Comparison of ENCODE assay signal across 21 mouse cellular contexts in the genomic region with DNA sequence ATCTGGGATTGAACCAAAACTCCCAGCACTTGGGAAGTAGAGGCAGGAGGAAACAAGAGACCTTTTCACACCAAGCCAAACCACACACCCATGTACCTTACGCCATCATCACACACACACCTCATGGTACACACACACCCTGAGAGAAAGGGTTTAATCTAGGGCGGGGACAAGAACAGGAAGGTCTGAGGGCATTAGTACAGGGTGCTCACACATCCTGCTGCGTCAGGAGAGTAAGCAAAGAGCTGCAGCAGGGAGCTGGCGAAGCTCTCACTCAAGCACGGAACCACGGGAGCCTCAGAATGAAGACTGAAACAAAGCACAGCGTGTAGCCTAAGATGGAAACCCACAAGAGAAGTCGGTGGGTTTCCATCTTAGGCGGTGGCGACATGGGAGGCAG. TPM values are rescaled to one million over a fixed set of nuclear protein-coding genes. Genes with fewer than 3 reads are reported as not detected.
DNase-seq lines count a peak whose midpoint lies in the region; ATAC-seq and TF ChIP-seq lines count a peak whose summit lies in the region.
"Had no signal": no experiment of that assay in that cellular context is flagged by ENCODE, and none has a peak within 500 bp of the region (broad histone marks: within the 10 kb centered on the region; RNA-seq: fewer than 3 reads in every experiment).

No protein-coding gene starts in this region.

- no peak overlapping the region for H3K27ac ChIP-seq in embryonic facial prominence, embryonic 13.5 days
- H3K27ac ChIP-seq in embryonic facial prominence, embryonic 10.5 days (replicated peaks), result no peak overlapping the region
- H3K27ac ChIP-seq in ES-Bruce4 (ENCODE audit: insufficient read depth, low read length), result 0 out of 2 replicates have a peak overlapping the region, but pooled peaks have one; percentile 2
- peak overlapping the region; percentile 40 for H3K27ac ChIP-seq in stomach, embryonic 16.5 days (ENCODE audit: low read length)
- H3K27ac ChIP-seq: forebrain, embryonic 13.5 days; forebrain, embryonic 15.5 days had no signal

- peak overlapping the region; percentile 11; the same call in 1 of the 2 replicates for H3K9ac ChIP-seq in embryonic facial prominence, embryonic 13.5 days
- no peak overlapping the region for H3K9ac ChIP-seq in ES-Bruce4 (ENCODE audit: low read depth, poor library complexity, severe bottlenecking)
- H3K9ac ChIP-seq in stomach, embryonic 16.5 days (ENCODE audit: low read length), result no peak overlapping the region
- H3K9ac ChIP-seq: forebrain, embryonic 13.5 days; forebrain, embryonic 15.5 days; forebrain, postnatal 0 days had no signal

- H3K36me3 ChIP-seq in embryonic facial prominence, embryonic 13.5 days, result peaks cover 99% of the 10 kb centered on the region
- peaks cover 100% of the 10 kb centered on the region for H3K36me3 ChIP-seq in embryonic facial prominence, embryonic 10.5 days (replicated peaks)
- H3K36me3 ChIP-seq in ES-Bruce4 (ENCODE audit: control insufficient read depth, insufficient read depth, low read length, poor library complexity, severe bottlenecking), result peaks cover 83% of the 10 kb centered on the region
- H3K36me3 ChIP-seq in stomach, embryonic 16.5 days (ENCODE audit: control insufficient read depth, insufficient read depth, low read length), result peaks cover 47% of the 10 kb centered on the region

- H3K4me2 ChIP-seq in embryonic facial prominence, embryonic 13.5 days, result no peak overlapping the region
- no peak overlapping the region for H3K4me2 ChIP-seq in stomach, embryonic 16.5 days (ENCODE audit: low read depth, low read length)
- H3K4me2 ChIP-seq: forebrain, embryonic 13.5 days; forebrain, embryonic 15.5 days had no signal

- no peak for DNase-seq in embryonic facial prominence, embryonic 10.5 days (ENCODE audit: low spot score)
- no peak for DNase-seq in embryo, embryonic 10.5 days (ENCODE audit: low spot score)
- DNase-seq: adrenal gland, adult 2 months; adrenal gland, postnatal 10 days; adrenal gland, postnatal 25 days; B cell, adult 2 months; cerebellum, adult 11 months; cerebellum, adult 18-20 months; cerebellum, adult 8-10 months; cerebellum, adult 9-11 months; cerebellum, postnatal 14 days; cerebellum, postnatal 36 days; forebrain, postnatal 0 days had no signal

- TF ChIP-seq POLR2A in ES-Bruce4 (IDR thresholded peaks at IDR 0.05; ENCODE audit: insufficient read depth, low read length), result no peak

- no peak overlapping the region for H3K4me3 ChIP-seq in embryonic facial prominence, embryonic 13.5 days
- H3K4me3 ChIP-seq in embryonic facial prominence, embryonic 10.5 days, result no peak overlapping the region
- H3K4me3 ChIP-seq in ES-Bruce4 (ENCODE audit: low read depth, low read length), result no peak overlapping the region
- H3K4me3 ChIP-seq in stomach, embryonic 16.5 days (replicated peaks; ENCODE audit: low read length), result no peak overlapping the region
- H3K4me3 ChIP-seq: forebrain, embryonic 13.5 days; forebrain, embryonic 15.5 days had no signal

- no peak for TF ChIP-seq CTCF in ES-Bruce4 (IDR thresholded peaks at IDR 0.05; ENCODE audit: low read depth, low read length)

- no peaks in the 10 kb centered on the region for H3K9me3 ChIP-seq in embryonic facial prominence, embryonic 13.5 days
- H3K9me3 ChIP-seq in embryonic facial prominence, embryonic 10.5 days, result no peaks in the 10 kb centered on the region
- no peaks in the 10 kb centered on the region for H3K9me3 ChIP-seq in ES-Bruce4 (replicated peaks; ENCODE audit: control insufficient read depth, insufficient read depth, low read length, poor library complexity, severe bottlenecking)
- no peaks in the 10 kb centered on the region for H3K9me3 ChIP-seq in stomach, embryonic 16.5 days (replicated peaks; ENCODE audit: control insufficient read depth, low read length)
- H3K9me3 ChIP-seq: forebrain, embryonic 13.5 days; forebrain, embryonic 15.5 days had no signal

- ATAC-seq in embryonic facial prominence, embryonic 13.5 days (ENCODE audit: insufficient number of reproducible peaks, insufficient read depth, low FRiP score, low TSS enrichment, low read depth), result no peak
- peak; percentile 65; the same call in 1 of the 2 replicates for ATAC-seq in stomach, embryonic 16.5 days (ENCODE audit: insufficient read depth, low FRiP score)
- no peak for ATAC-seq in frontal cortex, adult (ENCODE audit: low TSS enrichment)
- ATAC-seq: CD4-positive, CD25-positive, alpha-beta regulatory T cell, adult 4 months; forebrain, embryonic 13.5 days; forebrain, embryonic 15.5 days; forebrain, postnatal 0 days had no signal

- 90% methylated on average over 10 of the region's 10 CpGs for WGBS in embryonic facial prominence, embryonic 13.5 days
- 92% methylated on average over 10 of the region's 10 CpGs for WGBS in embryonic facial prominence, embryonic 10.5 days
- WGBS in stomach, embryonic 16.5 days, result 82% methylated on average over 10 of the region's 10 CpGs

- H3K27me3 ChIP-seq in embryonic facial prominence, embryonic 13.5 days, result no peaks in the 10 kb centered on the region
- H3K27me3 ChIP-seq in embryonic facial prominence, embryonic 10.5 days (replicated peaks; ENCODE audit: low read depth, poor library complexity, severe bottlenecking), result no peaks in the 10 kb centered on the region
- H3K27me3 ChIP-seq in ES-Bruce4 (ENCODE audit: control insufficient read depth, insufficient read depth, low read length, poor library complexity, severe bottlenecking), result no peaks in the 10 kb centered on the region
- H3K27me3 ChIP-seq in stomach, embryonic 16.5 days (ENCODE audit: control insufficient read depth, insufficient read depth, low read length), result no peaks in the 10 kb centered on the region
- H3K27me3 ChIP-seq: CH12.LX; forebrain, embryonic 13.5 days; forebrain, embryonic 15.5 days had no signal

- TF ChIP-seq EP300 in ES-Bruce4 (IDR thresholded peaks at IDR 0.05; ENCODE audit: insufficient read depth, low read depth, low read length), result no peak

- no peaks in the 10 kb centered on the region for H3K4me1 ChIP-seq in embryonic facial prominence, embryonic 13.5 days
- no peaks in the 10 kb centered on the region for H3K4me1 ChIP-seq in embryonic facial prominence, embryonic 10.5 days
- H3K4me1 ChIP-seq in ES-Bruce4 (ENCODE audit: control insufficient read depth, insufficient read depth, low read length), result peaks cover 5% of the 10 kb centered on the region
- no peaks in the 10 kb centered on the region for H3K4me1 ChIP-seq in stomach, embryonic 16.5 days (ENCODE audit: control insufficient read depth, insufficient read depth, low read length)
- H3K4me1 ChIP-seq: forebrain, embryonic 13.5 days; forebrain, embryonic 15.5 days had no signal

RNA-seq across cellular contexts. Expression of a gene that starts 10.9 kb away (rescaled TPM):
- polyA plus RNA-seq in embryonic facial prominence, embryonic 13.5 days (2015; fragmentation: Nextera tagmentation; extraction: Ambion mirVana), result 21.8 and 25.0 TPM in 2 replicates
- 6.7 and 7.8 TPM in 2 replicates for polyA plus RNA-seq in embryonic facial prominence, embryonic 10.5 days (2016; fragmentation: Nextera tagmentation; extraction: Ambion mirVana)
- polyA plus RNA-seq in ES-Bruce4 (2011; ENCODE audit: insufficient read depth, insufficient read length, low read depth, missing spikeins), result 20.2 and 20.5 TPM in 2 replicates
- polyA plus RNA-seq in stomach, embryonic 16.5 days (2015; fragmentation: Nextera tagmentation; extraction: Ambion mirVana), result 25.0 and 34.2 TPM in 2 replicates

RNA-seq across cellular contexts. Expression of a gene that starts 11.0 kb away (rescaled TPM):
- 96.8 and 106 TPM in 2 replicates for polyA plus RNA-seq in embryonic facial prominence, embryonic 13.5 days (2015; fragmentation: Nextera tagmentation; extraction: Ambion mirVana)
- polyA plus RNA-seq in embryonic facial prominence, embryonic 10.5 days (2016; fragmentation: Nextera tagmentation; extraction: Ambion mirVana), result 104 and 106 TPM in 2 replicates
- polyA plus RNA-seq in ES-Bruce4 (2011; ENCODE audit: insufficient read depth, insufficient read length, low read depth, missing spikeins), result 61.3 and 68.4 TPM in 2 replicates
- 72.7 and 73.5 TPM in 2 replicates for polyA plus RNA-seq in stomach, embryonic 16.5 days (2015; fragmentation: Nextera tagmentation; extraction: Ambion mirVana)

RNA-seq across cellular contexts. Expression of a gene that starts 22.3 kb away (rescaled TPM):
- polyA plus RNA-seq in embryonic facial prominence, embryonic 13.5 days (2015; fragmentation: Nextera tagmentation; extraction: Ambion mirVana), result 158 and 211 TPM in 2 replicates
- polyA plus RNA-seq in embryonic facial prominence, embryonic 10.5 days (2016; fragmentation: Nextera tagmentation; extraction: Ambion mirVana), result 62.2 and 67.5 TPM in 2 replicates
- 46.0 and 48.7 TPM in 2 replicates for polyA plus RNA-seq in ES-Bruce4 (2011; ENCODE audit: insufficient read depth, insufficient read length, low read depth, missing spikeins)
- polyA plus RNA-seq in stomach, embryonic 16.5 days (2015; fragmentation: Nextera tagmentation; extraction: Ambion mirVana), result 36.2 and 36.5 TPM in 2 replicates

Comparison
In these comparisons a context has a peak if more than half of its experiments do, and no peak if none do; other contexts are left out.
1. H3K27ac ChIP-seq: peak in ES-Bruce4 (single experiment) and stomach, embryonic 16.5 days (single experiment); none in embryonic facial prominence, embryonic 13.5 days (single experiment) and embryonic facial prominence, embryonic 10.5 days (single experiment).